Mouse (Mus musculus): ENCODE results near the gene Mrc1.

Mrc1 gene

GRCm38 (mm10) chr2:14244668-14245067, 15.5 kb downstream of the Mrc1 start:
- DNase-seq, result no peak

- DNase-seq, result no peak
These were observed 20.8 kb downstream of the Mrc1 start for GRCm38 (mm10) chr2:14249839-14250564.

GRCm38 (mm10) chr2:14251938-14252337, 22.7 kb downstream of the Mrc1 start:
- DNase-seq, result no peak

GRCm38 (mm10) chr2:14258345-14258850, 29.2 kb downstream of the Mrc1 start:
- no peak for DNase-seq

GRCm38 (mm10) chr2:14262090-14262489, 32.9 kb downstream of the Mrc1 start:
- DNase-seq, result no peak

- DNase-seq, result no peak
These were observed 40.0 kb downstream of the Mrc1 start for GRCm38 (mm10) chr2:14269160-14269559.

GRCm38 (mm10) chr2:14272088-14272487, 42.9 kb downstream of the Mrc1 start:
- no peak for DNase-seq

- DNase-seq, result no peak
These were observed 46.6 kb downstream of the Mrc1 start for GRCm38 (mm10) chr2:14275796-14276195.

- no peak for DNase-seq
These were observed 50.1 kb downstream of the Mrc1 start for GRCm38 (mm10) chr2:14279256-14279655.

GRCm38 (mm10) chr2:14279795-14280194, 50.6 kb downstream of the Mrc1 start:
- no peak for DNase-seq

GRCm38 (mm10) chr2:14295334-14295733, 66.1 kb downstream of the Mrc1 start:
- peak; percentile 97 for DNase-seq

- DNase-seq, result no peak
These were observed 83.6 kb downstream of the Mrc1 start for GRCm38 (mm10) chr2:14312505-14313380.

GRCm38 (mm10) chr2:14315113-14315512, 85.9 kb downstream of the Mrc1 start:
- no peak for DNase-seq

- DNase-seq, result peak; percentile 59
These were observed 112.6 kb downstream of the Mrc1 start for GRCm38 (mm10) chr2:14341652-14342308.

GRCm38 (mm10) chr2:14342309-14342839, 113.2 kb downstream of the Mrc1 start:
- DNase-seq, result peak; percentile 3

All from right cerebral cortex, postnatal 4 days (tissue).